In the genomic region with DNA sequence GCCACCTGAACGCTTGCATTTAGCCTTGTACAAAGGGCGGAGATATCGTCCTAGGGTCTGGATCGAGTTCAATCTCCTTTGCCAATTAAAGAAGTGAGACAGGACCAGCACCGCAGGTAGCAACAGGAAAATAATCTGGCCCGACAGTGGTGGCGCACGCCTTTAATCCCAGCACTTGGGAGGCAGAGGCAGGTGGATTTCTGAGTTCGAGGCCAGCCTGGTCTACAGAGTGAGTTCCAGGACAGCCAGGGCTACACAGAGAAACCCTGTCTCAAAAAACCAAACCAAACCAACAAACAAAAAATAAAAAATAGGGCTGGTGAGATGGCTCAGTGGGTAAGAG, we compare ENCODE assay signal across 8 mouse cellular contexts. TPM values are rescaled to one million over a fixed set of nuclear protein-coding genes. Genes with fewer than 3 reads are reported as not detected.
DNase-seq lines count a peak whose midpoint lies in the region; ATAC-seq and TF ChIP-seq lines count a peak whose summit lies in the region.
"Not testable (repeated sequence)": the region's sequence is repeated elsewhere in the genome, so short reads cannot be mapped to it uniquely, and the experiment has no call there.

No protein-coding gene starts in this region.

- peak overlapping the region; percentile 77 for H3K4me2 ChIP-seq in embryonic facial prominence, embryonic 15.5 days (replicated peaks)
- peak overlapping the region; percentile 69 for H3K4me2 ChIP-seq in hindbrain, embryonic 15.5 days
- peak overlapping the region; percentile 86 for H3K4me2 ChIP-seq in liver, embryonic 15.5 days
- H3K4me2 ChIP-seq in midbrain, embryonic 12.5 days (replicated peaks) = peak overlapping the region; percentile 87

- peak overlapping the region; percentile 96 for H3K4me3 ChIP-seq in G1E (ENCODE audit: low read depth, low read length)
- peak overlapping the region; percentile 95 for H3K4me3 ChIP-seq in embryonic facial prominence, embryonic 15.5 days (replicated peaks)
- H3K4me3 ChIP-seq in heart, embryonic 10.5 days = peak overlapping the region; percentile 84
- peak overlapping the region; percentile 81 for H3K4me3 ChIP-seq in hindbrain, embryonic 15.5 days
- H3K4me3 ChIP-seq in layer of hippocampus, adult 2 months = peak overlapping the region; percentile 82
- peak overlapping the region; percentile 74 for H3K4me3 ChIP-seq in liver, embryonic 15.5 days (replicated peaks)
- H3K4me3 ChIP-seq in midbrain, embryonic 12.5 days = peak overlapping the region; percentile 95
- peak overlapping the region; percentile 97 for H3K4me3 ChIP-seq in small intestine, adult 2 months (ENCODE audit: low read depth, low read length)

- H3K27me3 ChIP-seq in G1E (ENCODE audit: insufficient read depth, low read length); embryonic facial prominence, embryonic 15.5 days; heart, embryonic 10.5 days (ENCODE audit: insufficient read depth, poor library complexity, severe bottlenecking); hindbrain, embryonic 15.5 days; liver, embryonic 15.5 days; midbrain, embryonic 12.5 days; small intestine, adult 2 months (ENCODE audit: control insufficient read depth, insufficient read depth, low read length): not testable (repeated sequence)

- 14% methylated on average over 9 of the region's 9 CpGs for WGBS in embryonic facial prominence, embryonic 15.5 days
- 10% methylated on average over 9 of the region's 9 CpGs for WGBS in heart, embryonic 10.5 days
- WGBS in hindbrain, embryonic 15.5 days = 9% methylated on average over 9 of the region's 9 CpGs
- WGBS in liver, embryonic 15.5 days (ENCODE audit: insufficient replicate concordance) = 9% methylated on average over 9 of the region's 9 CpGs
- 12% methylated on average over 9 of the region's 9 CpGs for WGBS in midbrain, embryonic 12.5 days
- 5% methylated on average over 9 of the region's 9 CpGs for WGBS in small intestine, adult 2 months

- DNase-seq in G1E (ENCODE audit: low spot score); heart, embryonic 10.5 days (ENCODE audit: low spot score); layer of hippocampus, adult 2 months (ENCODE audit: low spot score in 2 of 2): not testable (repeated sequence)

- peaks cover 28% of the 10 kb centered on the region for H3K4me1 ChIP-seq in G1E (ENCODE audit: insufficient read depth, low read depth, low read length)
- H3K4me1 ChIP-seq in embryonic facial prominence, embryonic 15.5 days; heart, embryonic 10.5 days; hindbrain, embryonic 15.5 days (replicated peaks); liver, embryonic 15.5 days (replicated peaks); small intestine, adult 2 months (ENCODE audit: control insufficient read depth, insufficient read depth, insufficient read length, low read length): not testable (repeated sequence)
- H3K4me1 ChIP-seq in midbrain, embryonic 12.5 days = peaks cover 17% of the 10 kb centered on the region

- not testable (repeated sequence) for TF ChIP-seq POLR2A in small intestine, adult 2 months (IDR thresholded peaks at IDR 0.05; ENCODE audit: low read depth, low read length)

- H3K9ac ChIP-seq in embryonic facial prominence, embryonic 15.5 days; midbrain, embryonic 12.5 days (replicated peaks): not testable (repeated sequence)
- H3K9ac ChIP-seq in hindbrain, embryonic 15.5 days = peak overlapping the region; percentile 20; the same call in 1 of the 2 replicates
- peak overlapping the region; percentile 73; the same call in 1 of the 2 replicates for H3K9ac ChIP-seq in liver, embryonic 15.5 days

- peaks cover 24% of the 10 kb centered on the region for H3K36me3 ChIP-seq in G1E (replicated peaks)
- peaks cover 16% of the 10 kb centered on the region for H3K36me3 ChIP-seq in embryonic facial prominence, embryonic 15.5 days
- H3K36me3 ChIP-seq in heart, embryonic 10.5 days = peaks cover 25% of the 10 kb centered on the region
- H3K36me3 ChIP-seq in hindbrain, embryonic 15.5 days = peaks cover 22% of the 10 kb centered on the region
- H3K36me3 ChIP-seq in liver, embryonic 15.5 days (replicated peaks); small intestine, adult 2 months (ENCODE audit: control insufficient read depth, insufficient read depth, low read length): not testable (repeated sequence)
- H3K36me3 ChIP-seq in midbrain, embryonic 12.5 days = peaks cover 25% of the 10 kb centered on the region

- TF ChIP-seq CTCF in G1E (IDR thresholded peaks at IDR 0.05; ENCODE audit: low read depth, low read length); layer of hippocampus, adult 2 months (conservative IDR thresholded peaks at IDR 0.05); small intestine, adult 2 months (IDR thresholded peaks at IDR 0.05; ENCODE audit: extremely low read depth, insufficient read length, insufficient replicate concordance, low read depth, low read length): not testable (repeated sequence)

- 0 out of 2 replicates have a peak overlapping the region, but pooled peaks have one; percentile 8 for H3K27ac ChIP-seq in embryonic facial prominence, embryonic 15.5 days (replicated peaks)
- H3K27ac ChIP-seq in heart, embryonic 10.5 days = peak overlapping the region; percentile 98
- H3K27ac ChIP-seq in hindbrain, embryonic 15.5 days (replicated peaks) = peak overlapping the region; percentile 94
- peak overlapping the region; percentile 98 for H3K27ac ChIP-seq in layer of hippocampus, adult 2 months
- H3K27ac ChIP-seq in liver, embryonic 15.5 days (replicated peaks) = not testable (repeated sequence)
- H3K27ac ChIP-seq in midbrain, embryonic 12.5 days (replicated peaks) = peak overlapping the region; percentile 54; the same call in 1 of the 2 replicates
- H3K27ac ChIP-seq in small intestine, adult 2 months (ENCODE audit: insufficient read depth, low read depth, low read length) = 0 out of 2 replicates have a peak overlapping the region, but pooled peaks have one; percentile 29

- ATAC-seq in G1E (ENCODE audit: extremely low read depth, insufficient number of reproducible peaks, low FRiP score, poor library complexity, severe bottlenecking); embryonic facial prominence, embryonic 15.5 days (ENCODE audit: insufficient number of reproducible peaks, low FRiP score, low TSS enrichment, low read depth); hindbrain, embryonic 15.5 days (ENCODE audit: low FRiP score, low read depth); midbrain, embryonic 12.5 days (ENCODE audit: low FRiP score, low read depth): not testable (repeated sequence)
- ATAC-seq in liver, embryonic 15.5 days (ENCODE audit: insufficient read depth) = peak; percentile 43; the same call in 1 of the 2 replicates

- H3K9me3 ChIP-seq in G1E (replicated peaks) = peaks cover 17% of the 10 kb centered on the region
- not testable (repeated sequence) for H3K9me3 ChIP-seq in embryonic facial prominence, embryonic 15.5 days (replicated peaks); heart, embryonic 10.5 days; hindbrain, embryonic 15.5 days; liver, embryonic 15.5 days (replicated peaks); midbrain, embryonic 12.5 days

RNA-seq across cellular contexts. Expression of gene Zfp810, which starts 0.4 kb away (rescaled TPM):
- total RNA-seq in G1E (2014; fragmentation: Nextera tagmentation) (17.6 and 18.4 TPM in 2 replicates), G1E (2017) (12.6 and 13.2 TPM in 2 replicates)
- 3.0 and 3.3 TPM in 2 replicates for polyA plus RNA-seq in G1E (2012)
- 17.9 and 19.4 TPM in 2 replicates for polyA plus RNA-seq in embryonic facial prominence, embryonic 15.5 days (2015; fragmentation: Nextera tagmentation; extraction: Ambion mirVana)
- polyA plus RNA-seq in heart, embryonic 10.5 days (2016; fragmentation: Nextera tagmentation; extraction: Ambion mirVana) = 17.2 and 19.9 TPM in 2 replicates
- polyA plus RNA-seq in hindbrain, embryonic 15.5 days (2015; fragmentation: Nextera tagmentation; extraction: Ambion mirVana) = 27.8 and 29.0 TPM in 2 replicates
- total RNA-seq in layer of hippocampus, adult 2 months (2021) = 10 to 100 TPM; 19.9 to 23.2 TPM
- polyA plus RNA-seq in liver, embryonic 15.5 days (2015; fragmentation: Nextera tagmentation; extraction: Ambion mirVana) = 2.5 and 2.7 TPM in 2 replicates
- 37.3 and 40.5 TPM in 2 replicates for polyA plus RNA-seq in midbrain, embryonic 12.5 days (2016; fragmentation: Nextera tagmentation; extraction: Ambion mirVana)
- 1.7 and 2.6 TPM in 2 replicates for polyA plus RNA-seq in small intestine, adult 2 months (2012; rRNA removed)

RNA-seq across cellular contexts. Expression of gene Zfp599, which starts 48.2 kb away (rescaled TPM):
- total RNA-seq in G1E (2014; fragmentation: Nextera tagmentation) = 4.4 and 4.9 TPM in 2 replicates
- 1.1 and 2.0 TPM in 2 replicates for total RNA-seq in G1E (2017)
- polyA plus RNA-seq in G1E (2012) = 0.07 and 0.13 TPM in 2 replicates
- 3.8 and 4.1 TPM in 2 replicates for polyA plus RNA-seq in embryonic facial prominence, embryonic 15.5 days (2015; fragmentation: Nextera tagmentation; extraction: Ambion mirVana)
- 5.1 and 5.4 TPM in 2 replicates for polyA plus RNA-seq in heart, embryonic 10.5 days (2016; fragmentation: Nextera tagmentation; extraction: Ambion mirVana)
- polyA plus RNA-seq in hindbrain, embryonic 15.5 days (2015; fragmentation: Nextera tagmentation; extraction: Ambion mirVana) = 7.4 and 7.7 TPM in 2 replicates
- total RNA-seq in layer of hippocampus, adult 2 months (2021) = 1 to 10 TPM; 6.4 to 6.7 TPM
- 1.2 and 1.4 TPM in 2 replicates for polyA plus RNA-seq in liver, embryonic 15.5 days (2015; fragmentation: Nextera tagmentation; extraction: Ambion mirVana)
- polyA plus RNA-seq in midbrain, embryonic 12.5 days (2016; fragmentation: Nextera tagmentation; extraction: Ambion mirVana) = 7.5 and 7.6 TPM in 2 replicates
- polyA plus RNA-seq in small intestine, adult 2 months (2012; rRNA removed) = 0.13 and 0.16 TPM in 2 replicates
